Mouse (Mus musculus) small intestine, adult 2 months (tissue): ENCODE data around the gene Ptpn14.

Experiments
- CTCF ChIP-seq: fragments of 200-500 bp; IDR thresholded peaks from 2 replicates; pipeline ENCODE4 v1.5.1; 2012; ENCODE audit warnings: low read depth, mild to moderate bottlenecking, control low read depth, inconsistent platforms, low read length, moderate library complexity, mixed read lengths; ENCODE audit not compliant: insufficient replicate concordance, insufficient read length; ENCODE audit errors: extremely low read depth
- POLR2A ChIP-seq: fragments of 200-500 bp; IDR thresholded peaks from 2 replicates; pipeline ENCODE4 v1.6.1; 2012; ENCODE audit warnings: low read depth, mild to moderate bottlenecking, control low read depth, inconsistent platforms, low read length, moderate library complexity

DNA sequence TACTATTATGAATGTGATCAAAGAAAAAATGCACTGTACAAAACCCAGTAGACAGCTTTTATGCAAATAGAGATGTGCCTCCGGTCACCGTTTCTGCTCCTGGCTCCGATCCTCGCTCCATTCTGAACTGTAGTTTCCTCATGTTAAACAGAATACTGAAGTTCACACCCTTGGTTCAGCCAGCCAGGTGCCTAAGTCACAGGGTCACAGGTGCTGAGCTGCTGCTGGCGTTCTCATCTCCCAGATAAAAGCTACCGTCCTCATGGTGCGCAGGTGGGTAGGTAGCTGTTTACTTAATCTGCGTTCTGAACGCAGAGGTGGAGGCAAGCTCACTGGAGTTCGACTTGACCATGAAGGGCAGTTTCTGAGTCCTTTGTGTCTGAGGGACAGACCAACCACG lies 75.7 kb downstream of the Ptpn14 start:
- TF ChIP-seq CTCF (no peak), POLR2A (no peak)
